Mouse (Mus musculus): Measurements from ENCODE around the gene Cdx2. TPM values are rescaled to one million over a fixed set of nuclear protein-coding genes. Genes with fewer than 3 reads are reported as not detected.

The Cdx2 gene
- total RNA-seq, 2 experiments from 2014 or later, result not detected

DNA sequence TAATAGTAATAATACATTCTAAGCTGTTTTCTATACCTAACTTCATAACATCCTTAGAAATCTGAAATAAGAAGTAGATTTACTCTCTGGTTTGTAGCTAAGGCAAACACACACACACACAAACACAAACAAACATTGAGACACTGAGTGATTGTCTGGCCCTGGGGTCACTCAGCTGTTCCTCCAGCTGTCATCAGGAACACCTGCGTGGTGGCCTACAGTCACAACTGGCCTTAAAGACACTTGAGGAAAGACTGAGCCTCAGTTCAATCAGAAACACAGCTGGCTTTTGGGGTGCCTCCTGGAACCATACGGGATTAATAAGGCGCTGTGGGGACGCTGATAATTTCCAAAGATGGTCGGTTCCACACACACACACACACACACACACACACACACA lies 9.8 kb downstream of the Cdx2 start:
- no peak for DNase-seq
- intact Hi-C loops (cut with DNase I), result loop anchor here (10.0 kb wide), 1 partner anchor 352 kb away; the partner anchor contains the start of gene Gtf3a

GRCm38 (mm10) chr5:147294121-147294520 lies 12.9 kb downstream of the Cdx2 start:
- intact Hi-C loops (cut with DNase I), result loop anchor here (5.0 to 10.0 kb wide), 2 partner anchors 312 to 349 kb away; partner anchors contain the start of gene Gtf3a
- no peak for DNase-seq

DNA sequence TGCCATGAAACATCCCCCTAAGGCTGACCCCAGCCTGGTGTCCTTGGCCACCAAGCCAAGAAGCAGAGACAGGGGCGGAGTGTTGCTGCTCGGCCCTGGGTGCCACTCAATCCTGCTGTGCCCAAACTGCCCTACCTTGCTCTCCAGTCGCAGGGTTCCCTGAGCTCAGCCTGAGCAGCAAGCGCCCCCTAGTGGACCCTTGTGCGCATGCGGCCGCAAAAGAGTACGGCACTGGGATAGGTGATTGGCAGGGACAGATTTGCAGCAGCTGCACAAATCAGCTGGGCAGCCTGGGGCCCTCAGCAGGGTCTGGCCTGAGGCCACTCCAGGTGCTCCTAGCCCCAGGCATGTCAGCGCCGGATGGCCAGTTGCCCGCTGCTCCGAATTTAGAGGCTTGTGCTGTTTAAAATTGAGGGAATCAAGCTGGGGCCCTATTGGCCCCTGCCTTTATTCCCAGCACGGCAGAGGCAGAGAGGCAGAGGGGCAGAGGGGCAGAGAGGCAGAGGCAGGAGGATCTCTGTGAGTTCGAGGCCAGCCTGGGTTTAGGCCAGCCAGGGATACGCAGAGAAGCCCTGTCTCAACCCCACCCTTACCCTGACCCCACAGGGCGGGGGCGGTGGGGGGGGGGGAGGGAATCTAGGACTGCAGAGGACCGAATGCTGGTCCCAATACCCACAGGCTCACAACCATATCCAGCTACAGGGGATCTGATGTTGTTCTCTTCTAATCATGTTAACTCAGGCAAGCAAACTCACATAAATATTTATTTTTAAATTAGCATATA lies 13.8 kb downstream of the Cdx2 start:
- intact Hi-C loops (cut with DNase I), result loop anchor here (5.0 to 10.0 kb wide), 2 partner anchors 311 to 349 kb away; partner anchors contain the start of gene Gtf3a
- DNase-seq, result peak; percentile 60 to 74

DNA sequence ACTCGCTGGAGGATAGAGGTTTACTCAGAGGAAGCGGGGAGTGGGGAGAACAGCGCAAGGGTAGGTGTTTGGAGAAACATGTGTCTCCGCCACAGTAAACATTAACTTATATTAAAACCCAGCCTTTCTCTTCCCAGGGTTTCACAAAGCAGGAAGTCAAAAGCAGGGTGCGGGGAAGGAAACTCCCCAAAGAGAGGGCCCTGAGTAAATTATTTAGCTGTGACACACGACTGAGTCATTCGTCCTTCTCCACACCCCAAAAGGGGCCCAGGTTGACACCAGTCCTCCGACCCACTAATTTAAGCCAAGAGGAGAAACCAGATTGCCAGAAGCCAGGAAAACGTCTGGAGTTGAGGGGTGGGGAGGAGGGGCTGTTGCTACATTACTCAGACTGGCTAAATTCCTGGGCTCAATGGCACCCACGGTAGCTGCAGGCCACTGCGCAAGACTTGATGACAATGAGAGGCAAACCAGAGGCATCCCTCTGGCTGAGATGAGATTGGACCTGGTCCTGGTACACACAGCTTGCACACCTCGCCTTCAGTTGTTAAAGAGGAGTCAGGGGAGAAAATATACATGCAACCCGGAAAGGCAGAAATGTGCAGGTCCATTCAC lies 14.5 kb downstream of the Cdx2 start:
- intact Hi-C loops (cut with DNase I), result loop anchor here (5.0 to 10.0 kb wide), 2 partner anchors 310 to 348 kb away; partner anchors contain the start of gene Gtf3a
- DNase-seq, result no peak

DNA sequence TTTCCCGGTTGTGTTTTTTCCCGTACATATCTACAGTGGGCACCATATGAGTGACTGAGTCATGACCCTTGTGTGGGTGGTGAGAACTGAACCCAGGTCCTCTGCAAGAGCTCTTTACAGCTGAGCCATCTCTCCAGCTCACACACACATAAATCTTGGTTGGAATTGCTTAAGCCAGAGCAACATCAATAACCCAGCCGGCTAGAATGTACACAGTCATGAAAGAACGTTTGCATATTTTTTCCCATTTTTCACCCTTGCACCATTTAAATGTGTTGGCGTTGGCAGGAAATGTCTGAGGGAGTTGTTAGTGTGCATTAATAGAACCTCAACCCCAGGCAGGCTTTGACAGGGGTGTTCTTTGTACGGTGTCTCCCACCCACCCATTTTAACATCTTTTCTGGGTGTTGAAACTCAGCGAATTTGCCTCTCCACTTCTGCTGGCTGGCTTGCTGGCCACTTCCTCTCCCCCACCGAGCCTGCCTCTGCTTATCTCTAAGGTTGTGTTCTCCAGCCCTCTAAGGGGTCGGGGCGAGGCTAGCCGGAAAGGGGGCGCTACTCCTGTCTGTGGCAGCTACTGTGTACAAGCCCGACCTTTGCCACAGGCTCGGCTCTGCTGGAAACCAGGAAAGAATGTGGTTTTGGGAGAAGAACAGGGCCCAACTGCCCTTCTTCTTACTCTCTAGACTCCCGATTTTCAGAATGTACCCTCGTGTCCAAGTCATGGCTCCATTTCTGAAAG lies 15.1 kb downstream of the Cdx2 start:
- intact Hi-C loops (cut with DNase I), result loop anchor here (5.0 to 10.0 kb wide), 2 partner anchors 310 to 347 kb away; partner anchors contain the start of gene Gtf3a
- no peak for DNase-seq

DNA sequence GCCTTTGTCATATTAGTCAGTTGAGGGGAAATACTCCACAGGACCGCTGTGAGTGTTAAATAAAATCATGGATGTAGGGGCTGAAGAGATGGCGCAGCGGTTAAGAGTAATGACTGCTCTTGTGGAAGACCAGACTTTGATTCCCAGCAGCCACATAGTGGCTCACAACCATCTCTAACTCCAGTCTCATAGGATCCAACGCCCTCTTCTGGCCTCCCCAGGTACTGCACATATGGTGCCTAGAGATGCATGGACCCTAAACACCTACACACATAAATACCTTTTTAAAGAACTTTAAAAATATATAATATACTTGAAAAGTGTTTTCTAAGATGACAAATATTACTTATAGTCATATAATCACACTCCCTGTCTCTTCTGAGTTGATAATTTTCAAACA lies 22.7 kb downstream of the Cdx2 start:
- no peak for DNase-seq
- intact Hi-C loops (cut with DNase I), result no loop called here

DNA sequence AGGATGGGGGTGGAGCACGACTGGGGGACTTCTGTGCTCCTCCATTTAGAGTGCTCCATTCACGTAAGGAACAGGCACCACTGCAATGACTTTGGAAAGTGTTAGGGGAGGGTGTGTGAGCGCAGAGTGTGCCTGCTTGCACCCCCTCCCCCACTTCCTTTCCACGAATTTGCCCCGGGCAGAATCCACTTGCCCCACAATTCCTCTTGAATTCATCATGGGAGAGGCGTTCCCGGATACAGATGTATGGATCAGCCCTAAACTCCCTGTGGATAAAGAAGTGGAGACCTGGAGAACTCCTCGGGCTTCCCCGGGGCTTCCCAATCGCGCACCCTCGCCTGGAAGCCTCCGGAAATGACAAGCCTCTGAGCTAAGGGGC lies 29.5 kb downstream of the Cdx2 start:
- intact Hi-C loops (cut with DNase I), result no loop called here
- DNase-seq, result no peak

- intact Hi-C loops (cut with DNase I), result no loop called here
- DNase-seq, result no peak
These were observed 30.1 kb downstream of the Cdx2 start for GRCm38 (mm10) chr5:147276701-147277546.

GRCm38 (mm10) chr5:147275761-147276160 lies 31.3 kb downstream of the Cdx2 start:
- DNase-seq, result no peak
- intact Hi-C loops (cut with DNase I), result no loop called here

DNA sequence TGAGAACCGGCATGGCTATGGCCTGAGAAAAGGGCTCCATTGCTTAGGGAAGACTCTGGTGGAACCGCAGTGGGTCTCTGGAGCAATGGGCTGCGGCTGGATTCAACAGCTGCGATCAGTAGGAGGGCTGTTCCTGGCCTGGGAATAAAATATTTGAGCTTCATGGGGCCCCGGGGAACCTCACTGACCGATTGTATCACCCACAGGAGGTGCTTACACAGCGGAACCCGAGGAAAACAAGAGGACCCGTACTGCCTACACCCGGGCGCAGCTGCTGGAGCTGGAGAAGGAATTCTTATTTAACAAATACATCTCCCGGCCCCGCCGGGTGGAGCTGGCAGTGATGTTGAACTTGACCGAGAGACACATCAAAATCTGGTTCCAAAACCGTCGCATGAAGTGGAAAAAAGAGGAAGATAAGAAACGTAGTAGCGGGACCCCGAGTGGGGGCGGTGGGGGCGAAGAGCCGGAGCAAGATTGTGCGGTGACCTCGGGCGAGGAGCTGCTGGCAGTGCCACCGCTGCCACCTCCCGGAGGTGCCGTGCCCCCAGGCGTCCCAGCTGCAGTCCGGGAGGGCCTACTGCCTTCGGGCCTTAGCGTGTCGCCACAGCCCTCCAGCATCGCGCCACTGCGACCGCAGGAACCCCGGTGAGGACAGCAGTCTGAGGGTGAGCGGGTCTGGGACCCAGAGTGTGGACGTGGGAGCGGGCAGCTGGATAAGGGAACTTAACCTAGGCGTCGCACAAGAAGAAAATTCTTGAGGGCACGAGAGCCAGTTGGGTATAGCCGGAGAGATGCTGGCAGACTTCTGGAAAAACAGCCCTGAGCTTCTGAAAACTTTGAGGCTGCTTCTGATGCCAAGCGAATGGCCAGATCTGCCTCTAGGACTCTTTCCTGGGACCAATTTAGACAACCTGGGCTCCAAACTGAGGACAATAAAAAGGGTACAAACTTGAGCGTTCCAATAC lies 32.6 kb downstream of the Cdx2 start:
- intact Hi-C loops (cut with DNase I), result no loop called here
- no peak for DNase-seq

GRCm38 (mm10) chr5:147272808-147273345 lies 34.2 kb downstream of the Cdx2 start:
- intact Hi-C loops (cut with DNase I), result no loop called here
- DNase-seq, result no peak

DNA sequence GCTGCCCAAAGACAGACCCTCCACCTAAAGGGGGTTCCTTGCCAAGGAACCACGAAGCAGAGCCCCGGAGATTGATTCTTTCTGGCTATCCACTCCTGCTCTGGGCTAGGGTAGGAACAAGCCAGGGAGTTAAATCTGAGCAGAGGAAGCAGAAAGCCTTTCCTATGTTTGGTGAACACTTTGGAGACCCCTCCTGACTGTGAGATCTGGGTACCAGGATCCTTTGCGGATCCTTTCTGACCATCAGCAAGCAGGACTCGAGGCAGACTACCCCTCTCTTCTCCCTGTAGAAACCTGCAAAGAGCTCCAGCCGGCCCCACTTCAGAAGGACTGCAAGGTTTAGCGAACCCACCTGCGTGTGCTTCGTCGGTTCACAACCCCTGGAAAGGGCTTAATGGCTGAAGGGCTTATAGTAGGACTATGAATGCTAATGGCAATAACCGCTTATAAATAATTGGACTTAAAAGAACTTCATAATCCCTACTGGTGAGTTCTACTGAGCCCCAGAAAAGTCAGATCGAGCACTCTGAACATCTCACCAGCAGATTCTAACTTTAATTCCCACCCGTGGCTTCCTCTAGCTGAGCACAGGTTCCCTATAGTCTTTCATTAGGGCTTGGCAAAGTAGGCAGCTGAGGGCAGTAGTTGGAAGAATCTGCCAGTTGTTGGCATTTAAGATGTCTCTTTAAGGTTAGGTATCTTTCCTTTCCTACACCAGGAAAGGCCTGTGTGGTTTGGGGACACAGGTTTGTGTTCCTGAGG lies 34.8 kb downstream of the Cdx2 start:
- intact Hi-C loops (cut with DNase I), result no loop called here
- DNase-seq, result no peak

DNA sequence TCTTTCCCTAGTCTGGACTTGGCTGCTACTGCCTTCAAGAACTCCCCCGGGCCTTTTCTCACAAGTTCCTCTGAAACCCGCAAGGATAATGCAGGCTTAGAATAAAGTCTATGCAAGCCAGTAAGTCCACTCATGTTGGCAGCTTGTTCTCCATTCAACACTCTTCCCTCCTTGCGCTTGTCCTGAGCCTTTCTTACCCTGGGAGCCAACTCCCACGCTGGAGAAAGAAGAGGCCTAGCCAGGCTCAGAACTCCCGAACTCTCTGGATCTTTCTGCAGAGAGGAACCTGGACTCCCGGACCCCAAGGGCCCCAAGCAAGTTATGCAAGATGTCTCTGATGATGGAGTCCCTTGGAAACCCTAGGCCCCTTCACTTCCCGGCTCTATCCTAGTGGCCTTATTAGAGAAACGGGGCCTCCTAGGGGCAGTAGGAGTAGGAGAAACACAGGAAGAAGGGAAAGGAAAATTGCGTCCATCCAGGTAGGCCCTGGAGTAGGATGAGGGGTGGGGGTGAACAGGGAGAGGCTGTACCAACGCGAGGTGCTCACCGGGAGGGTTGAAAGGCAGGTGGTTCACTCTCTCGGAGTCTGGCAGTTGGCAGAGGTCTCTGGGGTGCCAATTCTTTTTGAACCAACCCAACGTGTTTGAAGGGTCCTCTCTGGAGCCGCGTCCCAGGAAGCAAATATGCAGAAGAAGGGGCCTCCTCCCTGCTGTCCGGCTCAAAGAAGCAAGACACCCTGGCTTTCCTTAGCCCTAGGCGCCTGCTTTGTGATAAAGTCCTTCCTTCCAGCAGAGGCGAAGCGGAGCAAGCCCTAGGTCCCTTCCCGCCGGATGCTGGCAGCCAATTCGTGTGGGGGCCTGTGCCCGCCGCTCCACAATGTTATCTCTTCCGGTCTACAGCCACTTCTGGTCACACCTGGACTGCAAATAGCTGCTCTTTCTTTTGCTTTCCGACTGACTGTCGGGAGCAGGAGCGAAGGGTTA lies 36.1 kb downstream of the Cdx2 start:
- intact Hi-C loops (cut with DNase I), result no loop called here
- DNase-seq, result no peak

- intact Hi-C loops (cut with DNase I), result no loop called here
- no peak for DNase-seq
These were observed 37.0 kb downstream of the Cdx2 start, which contains the start of gene Pdx1 for GRCm38 (mm10) chr5:147269926-147270672. Pdx1 (plus strand) TSS chr5:147269959.

DNA sequence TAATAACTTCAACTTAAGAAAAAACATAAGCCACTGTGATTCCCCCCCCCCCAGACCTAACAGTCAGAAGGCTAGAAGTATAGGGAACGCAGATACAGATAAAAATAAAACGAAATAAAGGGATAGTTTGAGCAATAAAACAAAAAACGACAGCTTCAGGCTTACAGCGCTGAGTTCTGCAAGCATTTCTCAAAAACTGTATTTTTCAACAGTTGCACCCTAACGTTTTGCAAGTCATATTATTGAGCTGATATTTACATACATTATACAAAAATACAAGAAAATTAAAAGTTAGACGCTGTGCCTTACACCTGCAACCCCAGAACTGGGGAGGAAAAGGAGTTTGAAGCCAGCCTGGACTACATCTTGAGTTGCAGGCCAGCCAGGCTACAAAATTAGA lies 37.7 kb downstream of the Cdx2 start:
- intact Hi-C loops (cut with DNase I), result no loop called here
- no peak for DNase-seq

GRCm38 (mm10) chr5:147268728-147269127 lies 38.3 kb downstream of the Cdx2 start:
- DNase-seq, result no peak
- intact Hi-C loops (cut with DNase I), result no loop called here
